ENCODE assay signal across 15 mouse cellular contexts in the genomic region with DNA sequence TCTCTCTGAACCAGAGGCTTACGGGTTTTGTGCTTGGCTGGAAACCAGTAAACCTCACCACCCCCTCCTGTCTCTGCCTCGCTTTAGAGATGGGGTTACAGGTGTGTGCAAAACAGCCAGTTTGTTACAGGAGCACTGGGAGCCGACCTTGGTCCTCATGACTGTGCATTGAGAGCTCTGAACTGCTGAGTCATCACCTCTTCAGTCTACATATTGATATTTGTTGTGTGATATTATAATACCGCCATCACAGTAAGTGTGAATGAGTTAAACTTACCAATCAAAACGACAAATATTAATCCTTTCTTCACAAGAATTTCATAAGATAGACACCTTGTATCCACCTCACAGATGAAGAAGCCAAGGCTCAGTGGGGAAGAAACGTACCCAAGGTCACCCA.
"Had no signal": no experiment of that assay in that cellular context is flagged by ENCODE, and none has a peak within 500 bp of the region (broad histone marks: within the 10 kb centered on the region; RNA-seq: fewer than 3 reads in every experiment).

No protein-coding gene starts in this region.

- H3K4me1 ChIP-seq: stomach, embryonic 15.5 days had no signal

- H3K27ac ChIP-seq: neural tube, embryonic 15.5 days; stomach, embryonic 15.5 days; stomach, postnatal 0 days had no signal

- H3K36me3 ChIP-seq: neural tube, embryonic 15.5 days; stomach, embryonic 15.5 days had no signal

- H3K4me2 ChIP-seq: neural tube, embryonic 15.5 days; stomach, embryonic 15.5 days had no signal

- H3K4me3 ChIP-seq: neural tube, embryonic 15.5 days; stomach, embryonic 15.5 days had no signal

- H3K9ac ChIP-seq: neural tube, embryonic 15.5 days; stomach, embryonic 15.5 days had no signal

- H3K9me3 ChIP-seq: neural tube, embryonic 15.5 days; stomach, embryonic 15.5 days had no signal

- DNase-seq: retina, postnatal 1 day; right cerebral cortex, adult 18-20 months; right cerebral cortex, postnatal 14 days; right cerebral cortex, postnatal 25 days; right cerebral cortex, postnatal 4 days; spleen, adult 18-20 months; thymus, adult 18-20 months; thymus, adult 2 months; thymus, postnatal 14 days; thymus, postnatal 25 days; thymus, postnatal 36 days; thymus, postnatal 4 days had no signal
